Mouse (Mus musculus): Measurements from ENCODE around the gene Map4k4. TPM values are rescaled to one million over a fixed set of nuclear protein-coding genes. Genes with fewer than 3 reads are reported as not detected.

Map4k4 gene
- polyA plus RNA-seq, 1 experiment from 2014 or later, result 14.4 TPM

- no peak for ATAC-seq (replicated peaks; ENCODE audit: low FRiP score, low read depth)
Observed at GRCm38 (mm10) chr1:39884803-39885515, 15.8 kb upstream of the Map4k4 start.

GRCm38 (mm10) chr1:39887997-39888396, 12.7 kb upstream of the Map4k4 start:
- no peak for TF ChIP-seq CTCF (IDR thresholded peaks at IDR 0.05; ENCODE audit: low read depth)
- no peak overlapping the region for H3K4me3 ChIP-seq (replicated peaks; ENCODE audit: low read depth, low read length)
- no peak overlapping the region for H3K27ac ChIP-seq

More at GRCm38 (mm10) chr1:39884803-39885515, 15.8 kb upstream of the Map4k4 start:
- TF ChIP-seq CTCF (IDR thresholded peaks at IDR 0.05; ENCODE audit: low read depth), result no peak
- Histone ChIP-seq H3K4me1 (replicated peaks; ENCODE audit: insufficient read depth, low read length) (no peaks in the 10 kb centered on the region), H3K4me3 (replicated peaks; ENCODE audit: low read depth, low read length) (no peak overlapping the region), H3K27me3 (ENCODE audit: insufficient read depth, low read length) (no peaks in the 10 kb centered on the region), H3K9me3 (replicated peaks; ENCODE audit: low read length) (no peaks in the 10 kb centered on the region), H3K27ac (no peak overlapping the region), H3K9ac (ENCODE audit: low read depth, low read length) (no peak overlapping the region), H3K4me2 (ENCODE audit: low read length) (no peak overlapping the region), H3K36me3 (ENCODE audit: insufficient read depth, low read length) (no peaks in the 10 kb centered on the region)
- WGBS, result 48% methylated on average over 16 of the region's 16 CpGs
- DNase-seq (ENCODE audit: low spot score), result no peak

DNA sequence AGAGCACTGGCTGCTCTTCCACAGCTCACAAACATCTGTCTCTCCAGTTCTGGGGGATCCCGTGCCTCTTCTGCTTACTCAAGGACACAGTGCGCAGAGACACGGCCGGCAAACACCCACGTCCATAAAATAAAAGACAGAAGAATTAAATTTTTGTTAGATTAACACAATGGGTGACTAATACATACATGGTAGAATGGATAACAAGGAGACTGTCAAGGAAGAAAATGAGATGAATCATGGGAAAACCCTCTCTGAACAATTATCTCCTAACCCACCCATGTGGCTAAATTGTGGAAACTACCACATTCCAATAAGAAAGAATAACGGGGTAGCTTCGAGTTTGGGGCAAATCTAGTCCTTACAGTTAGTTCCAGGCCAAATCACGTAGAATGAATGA, 11.3 kb upstream of the Map4k4 start:
- H3K9ac ChIP-seq (ENCODE audit: low read depth, low read length), result no peak overlapping the region
- no peak for ATAC-seq (replicated peaks; ENCODE audit: low FRiP score, low read depth)
- DNase-seq (ENCODE audit: low spot score), result no peak
- no peak overlapping the region for H3K4me3 ChIP-seq (replicated peaks; ENCODE audit: low read depth, low read length)
- no peaks in the 10 kb centered on the region for H3K4me1 ChIP-seq (replicated peaks; ENCODE audit: insufficient read depth, low read length)
- no peak for TF ChIP-seq CTCF (IDR thresholded peaks at IDR 0.05; ENCODE audit: low read depth)
- no peak overlapping the region for H3K27ac ChIP-seq
- no peak overlapping the region for H3K4me2 ChIP-seq (ENCODE audit: low read length)
- H3K27me3 ChIP-seq (ENCODE audit: insufficient read depth, low read length), result no peaks in the 10 kb centered on the region
- no peaks in the 10 kb centered on the region for H3K9me3 ChIP-seq (replicated peaks; ENCODE audit: low read length)
- no peaks in the 10 kb centered on the region for H3K36me3 ChIP-seq (ENCODE audit: insufficient read depth, low read length)
- 83% methylated on average over 8 of the region's 8 CpGs for WGBS

More at GRCm38 (mm10) chr1:39887997-39888396, 12.7 kb upstream of the Map4k4 start:
- Histone ChIP-seq H3K4me2 (ENCODE audit: low read length) (no peak overlapping the region), H3K27me3 (ENCODE audit: insufficient read depth, low read length) (no peaks in the 10 kb centered on the region), H3K4me1 (replicated peaks; ENCODE audit: insufficient read depth, low read length) (no peaks in the 10 kb centered on the region), H3K9me3 (replicated peaks; ENCODE audit: low read length) (no peaks in the 10 kb centered on the region), H3K36me3 (ENCODE audit: insufficient read depth, low read length) (no peaks in the 10 kb centered on the region), H3K9ac (ENCODE audit: low read depth, low read length) (no peak overlapping the region)
- no peak for DNase-seq (ENCODE audit: low spot score)
- 17% methylated on average over 1 of the region's 1 CpGs for WGBS
- no peak for ATAC-seq (replicated peaks; ENCODE audit: low FRiP score, low read depth)

- WGBS, result 65% methylated on average over 6 of the region's 6 CpGs
- Histone ChIP-seq H3K4me1 (replicated peaks; ENCODE audit: insufficient read depth, low read length) (no peaks in the 10 kb centered on the region), H3K9ac (ENCODE audit: low read depth, low read length) (no peak overlapping the region), H3K4me3 (replicated peaks; ENCODE audit: low read depth, low read length) (no peak overlapping the region), H3K9me3 (replicated peaks; ENCODE audit: low read length) (no peaks in the 10 kb centered on the region), H3K36me3 (ENCODE audit: insufficient read depth, low read length) (no peaks in the 10 kb centered on the region), H3K27me3 (ENCODE audit: insufficient read depth, low read length) (no peaks in the 10 kb centered on the region), H3K4me2 (ENCODE audit: low read length) (no peak overlapping the region), H3K27ac (no peak overlapping the region)
- ATAC-seq (replicated peaks; ENCODE audit: low FRiP score, low read depth) (no peak), DNase-seq (ENCODE audit: low spot score) (no peak)
- TF ChIP-seq CTCF (IDR thresholded peaks at IDR 0.05; ENCODE audit: low read depth), result no peak
Observed at GRCm38 (mm10) chr1:39889973-39890372, 10.7 kb upstream of the Map4k4 start.

DNA sequence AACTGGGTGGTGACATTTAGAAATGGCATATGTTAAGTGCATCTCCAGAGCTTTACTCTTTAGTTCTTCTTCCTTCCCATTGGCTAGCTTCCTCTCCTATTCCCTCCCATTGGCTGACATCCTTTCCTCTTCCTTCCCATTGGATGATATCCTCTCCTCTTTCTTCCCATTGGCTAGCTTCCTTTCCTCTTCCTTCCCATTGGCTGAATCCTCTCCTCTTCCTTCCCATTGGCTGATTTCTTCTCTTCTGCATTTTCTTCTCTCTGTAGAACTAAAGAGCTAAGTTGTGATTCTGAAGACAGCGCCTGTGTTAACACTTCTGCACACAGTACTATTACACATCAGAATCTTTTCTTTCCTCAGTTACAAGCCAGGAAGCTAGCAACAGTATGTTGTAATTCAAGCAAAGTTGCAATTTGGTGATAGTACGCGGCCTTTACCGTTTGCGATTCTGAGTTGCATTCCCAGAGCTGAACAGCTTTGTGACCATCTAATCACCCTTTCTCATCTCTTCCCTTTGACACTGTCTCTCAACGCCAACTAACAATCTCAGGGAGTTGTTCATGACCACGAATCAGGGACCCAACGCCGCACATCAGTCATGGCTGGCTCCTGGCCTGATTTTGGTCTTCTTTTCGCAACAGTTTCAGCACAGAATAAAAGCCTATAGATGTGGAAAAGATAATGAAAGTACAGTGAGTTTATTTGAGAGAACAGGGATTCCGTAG, 7.4 kb upstream of the Map4k4 start:
- Histone ChIP-seq H3K27me3 (ENCODE audit: insufficient read depth, low read length) (no peaks in the 10 kb centered on the region), H3K4me2 (ENCODE audit: low read length) (no peak overlapping the region), H3K27ac (no peak overlapping the region), H3K4me3 (replicated peaks; ENCODE audit: low read depth, low read length) (no peak overlapping the region), H3K9me3 (replicated peaks; ENCODE audit: low read length) (no peaks in the 10 kb centered on the region), H3K4me1 (replicated peaks; ENCODE audit: insufficient read depth, low read length) (no peaks in the 10 kb centered on the region), H3K9ac (ENCODE audit: low read depth, low read length) (no peak overlapping the region), H3K36me3 (ENCODE audit: insufficient read depth, low read length) (no peaks in the 10 kb centered on the region)
- TF ChIP-seq CTCF (IDR thresholded peaks at IDR 0.05; ENCODE audit: low read depth), result no peak
- DNase-seq (ENCODE audit: low spot score) (no peak), ATAC-seq (replicated peaks; ENCODE audit: low FRiP score, low read depth) (no peak)
- 91% methylated on average over 11 of the region's 11 CpGs for WGBS

- Histone ChIP-seq H3K4me2 (ENCODE audit: low read length) (no peak overlapping the region), H3K9me3 (replicated peaks; ENCODE audit: low read length) (no peaks in the 10 kb centered on the region), H3K27ac (no peak overlapping the region), H3K4me1 (replicated peaks; ENCODE audit: insufficient read depth, low read length) (no peaks in the 10 kb centered on the region), H3K4me3 (replicated peaks; ENCODE audit: low read depth, low read length) (no peak overlapping the region), H3K36me3 (ENCODE audit: insufficient read depth, low read length) (no peaks in the 10 kb centered on the region), H3K27me3 (ENCODE audit: insufficient read depth, low read length) (no peaks in the 10 kb centered on the region), H3K9ac (ENCODE audit: low read depth, low read length) (no peak overlapping the region)
- ATAC-seq (replicated peaks; ENCODE audit: low FRiP score, low read depth), result no peak
- no peak for TF ChIP-seq CTCF (IDR thresholded peaks at IDR 0.05; ENCODE audit: low read depth)
- no peak for DNase-seq (ENCODE audit: low spot score)
- WGBS, result 49% methylated on average over 2 of the region's 2 CpGs
Observed at GRCm38 (mm10) chr1:39895097-39895496, 5.6 kb upstream of the Map4k4 start.
